In the genomic region with DNA sequence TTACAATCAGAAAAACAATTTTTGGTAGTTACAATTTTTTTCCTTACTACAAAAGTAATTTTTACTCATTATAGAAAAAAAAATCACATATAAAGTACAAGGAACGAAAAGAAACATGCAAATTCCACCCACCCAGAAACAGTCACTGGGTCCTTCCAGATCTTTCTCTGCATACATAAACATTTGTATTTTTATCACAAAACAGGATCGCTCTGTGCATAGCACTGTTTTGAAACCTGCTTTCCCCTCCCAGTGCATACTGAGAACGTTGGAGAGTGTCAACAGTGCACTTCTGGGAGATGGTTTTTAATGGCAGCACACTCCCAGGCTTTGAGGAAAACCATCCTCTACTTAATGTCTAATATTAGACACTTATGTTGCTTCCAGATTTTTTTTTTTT, we compare ENCODE assay signal across 18 mouse cellular contexts. TPM values are rescaled to one million over a fixed set of nuclear protein-coding genes. Genes with fewer than 3 reads are reported as not detected.
"Had no signal": no experiment of that assay in that cellular context is flagged by ENCODE, and none has a peak within 500 bp of the region (broad histone marks: within the 10 kb centered on the region; RNA-seq: fewer than 3 reads in every experiment).

No protein-coding gene starts in this region.

- DNase-seq: left cerebral cortex, postnatal 4 days; liver; liver, embryonic 13.5 days; liver, postnatal 0 days; lung, adult 18-20 months; lung, adult 2 months; lung, embryonic 14.5 days; lung, postnatal 10 days; lung, postnatal 14 days; lung, postnatal 36 days; lung, postnatal 4 days; midbrain, embryonic 14.5 days had no signal

- ATAC-seq: liver, embryonic 12.5 days; liver, postnatal 0 days; lung, postnatal 0 days; midbrain, embryonic 13.5 days; midbrain, embryonic 15.5 days; midbrain, embryonic 16.5 days had no signal

RNA-seq across cellular contexts. Expression of a gene that starts 43.3 kb away (rescaled TPM):
- total RNA-seq: monocyte, adult 5-6 weeks had no signal
